Mouse (Mus musculus): ENCODE results near the gene Pakap. TPM values are rescaled to one million over a fixed set of nuclear protein-coding genes. Genes with fewer than 3 reads are reported as not detected.

Gene Pakap
- polyA plus RNA-seq, 1 experiment from 2014 or later, result 30.1 TPM

GRCm38 (mm10) chr4:57538029-57538688 is 29.8 kb upstream of the Pakap start:
- no peaks in the 10 kb centered on the region for H3K9me3 ChIP-seq (ENCODE audit: control insufficient read depth, low read depth, low read length)
- 14% methylated on average over 4 of the region's 4 CpGs for WGBS
- no peak overlapping the region for H3K4me3 ChIP-seq (ENCODE audit: low read depth, low read length)
- ATAC-seq (ENCODE audit: insufficient number of reproducible peaks, insufficient read depth, low FRiP score, low read depth), result peak; percentile 51; the same call in 1 of the 2 replicates
- H3K36me3 ChIP-seq (ENCODE audit: control insufficient read depth, insufficient read depth, low read length), result no peaks in the 10 kb centered on the region
- no peak overlapping the region for H3K9ac ChIP-seq (replicated peaks; ENCODE audit: low read depth, low read length)
- no peak overlapping the region for H3K4me2 ChIP-seq (replicated peaks; ENCODE audit: low read depth, low read length)
- no peaks in the 10 kb centered on the region for H3K27me3 ChIP-seq (ENCODE audit: control insufficient read depth, insufficient read depth, low read length)
- H3K27ac ChIP-seq (ENCODE audit: low read length), result peak overlapping the region; percentile 17; the same call in 1 of the 2 replicates
- peaks cover 9% of the 10 kb centered on the region; the same call in 1 of the 2 replicates for H3K4me1 ChIP-seq (ENCODE audit: control insufficient read depth, insufficient read depth, low read length)

- peak overlapping the region; percentile 17 for H3K4me2 ChIP-seq (replicated peaks; ENCODE audit: low read depth, low read length)
- peaks cover 10% of the 10 kb centered on the region for H3K4me1 ChIP-seq (ENCODE audit: control insufficient read depth, insufficient read depth, low read length)
- H3K27me3 ChIP-seq (ENCODE audit: control insufficient read depth, insufficient read depth, low read length), result no peaks in the 10 kb centered on the region
- peak; percentile 49; the same call in 1 of the 2 replicates for ATAC-seq (ENCODE audit: insufficient number of reproducible peaks, insufficient read depth, low FRiP score, low read depth)
- H3K36me3 ChIP-seq (ENCODE audit: control insufficient read depth, insufficient read depth, low read length), result no peaks in the 10 kb centered on the region
- 2% methylated on average over 6 of the region's 6 CpGs for WGBS
- peak overlapping the region; percentile 90 for H3K27ac ChIP-seq (ENCODE audit: low read length)
- H3K9ac ChIP-seq (replicated peaks; ENCODE audit: low read depth, low read length), result no peak overlapping the region
- H3K9me3 ChIP-seq (ENCODE audit: control insufficient read depth, low read depth, low read length), result no peaks in the 10 kb centered on the region
- no peak overlapping the region for H3K4me3 ChIP-seq (ENCODE audit: low read depth, low read length)
Observed at GRCm38 (mm10) chr4:57543692-57544256, 24.2 kb upstream of the Pakap start.

- Histone ChIP-seq H3K27ac (ENCODE audit: low read length) (peak overlapping the region; percentile 10; the same call in 1 of the 2 replicates), H3K4me3 (ENCODE audit: low read depth, low read length) (no peak overlapping the region), H3K27me3 (ENCODE audit: control insufficient read depth, insufficient read depth, low read length) (no peaks in the 10 kb centered on the region), H3K36me3 (ENCODE audit: control insufficient read depth, insufficient read depth, low read length) (no peaks in the 10 kb centered on the region), H3K9ac (replicated peaks; ENCODE audit: low read depth, low read length) (no peak overlapping the region), H3K9me3 (ENCODE audit: control insufficient read depth, low read depth, low read length) (no peaks in the 10 kb centered on the region), H3K4me2 (replicated peaks; ENCODE audit: low read depth, low read length) (no peak overlapping the region), H3K4me1 (ENCODE audit: control insufficient read depth, insufficient read depth, low read length) (peaks cover 10% of the 10 kb centered on the region)
- WGBS, result 70% methylated on average over 7 of the region's 7 CpGs
- no peak for ATAC-seq (ENCODE audit: insufficient number of reproducible peaks, insufficient read depth, low FRiP score, low read depth)
Observed at GRCm38 (mm10) chr4:57547785-57548184, 20.2 kb upstream of the Pakap start.

GRCm38 (mm10) chr4:57550216-57550615 is 17.8 kb upstream of the Pakap start:
- Histone ChIP-seq H3K36me3 (ENCODE audit: control insufficient read depth, insufficient read depth, low read length) (no peaks in the 10 kb centered on the region), H3K4me3 (ENCODE audit: low read depth, low read length) (no peak overlapping the region), H3K9me3 (ENCODE audit: control insufficient read depth, low read depth, low read length) (no peaks in the 10 kb centered on the region), H3K9ac (replicated peaks; ENCODE audit: low read depth, low read length) (no peak overlapping the region), H3K27me3 (ENCODE audit: control insufficient read depth, insufficient read depth, low read length) (no peaks in the 10 kb centered on the region), H3K27ac (ENCODE audit: low read length) (no peak overlapping the region), H3K4me2 (replicated peaks; ENCODE audit: low read depth, low read length) (no peak overlapping the region), H3K4me1 (ENCODE audit: control insufficient read depth, insufficient read depth, low read length) (peaks cover 4% of the 10 kb centered on the region; the same call in 1 of the 2 replicates)
- ATAC-seq (ENCODE audit: insufficient number of reproducible peaks, insufficient read depth, low FRiP score, low read depth), result no peak
- 17% methylated on average over 1 of the region's 1 CpGs for WGBS

GRCm38 (mm10) chr4:57557102-57557501 is 10.9 kb upstream of the Pakap start:
- no peaks in the 10 kb centered on the region for H3K36me3 ChIP-seq (ENCODE audit: control insufficient read depth, insufficient read depth, low read length)
- H3K4me1 ChIP-seq (ENCODE audit: control insufficient read depth, insufficient read depth, low read length), result peaks cover 7% of the 10 kb centered on the region; the same call in 1 of the 2 replicates
- H3K4me3 ChIP-seq (ENCODE audit: low read depth, low read length), result no peak overlapping the region
- no peak overlapping the region for H3K27ac ChIP-seq (ENCODE audit: low read length)
- no peak overlapping the region for H3K4me2 ChIP-seq (replicated peaks; ENCODE audit: low read depth, low read length)
- 84% methylated on average over 2 of the region's 2 CpGs for WGBS
- no peak overlapping the region for H3K9ac ChIP-seq (replicated peaks; ENCODE audit: low read depth, low read length)
- ATAC-seq (ENCODE audit: insufficient number of reproducible peaks, insufficient read depth, low FRiP score, low read depth), result no peak
- H3K27me3 ChIP-seq (ENCODE audit: control insufficient read depth, insufficient read depth, low read length), result no peaks in the 10 kb centered on the region
- H3K9me3 ChIP-seq (ENCODE audit: control insufficient read depth, low read depth, low read length), result no peaks in the 10 kb centered on the region

- H3K9me3 ChIP-seq (ENCODE audit: control insufficient read depth, low read depth, low read length), result no peaks in the 10 kb centered on the region
- H3K36me3 ChIP-seq (ENCODE audit: control insufficient read depth, insufficient read depth, low read length), result no peaks in the 10 kb centered on the region
- no peaks in the 10 kb centered on the region for H3K27me3 ChIP-seq (ENCODE audit: control insufficient read depth, insufficient read depth, low read length)
- peaks cover 7% of the 10 kb centered on the region; the same call in 1 of the 2 replicates for H3K4me1 ChIP-seq (ENCODE audit: control insufficient read depth, insufficient read depth, low read length)
- peak overlapping the region; percentile 55 for H3K27ac ChIP-seq (ENCODE audit: low read length)
- no peak for ATAC-seq (ENCODE audit: insufficient number of reproducible peaks, insufficient read depth, low FRiP score, low read depth)
- WGBS, result 92% methylated on average over 1 of the region's 1 CpGs
- no peak overlapping the region for H3K4me2 ChIP-seq (replicated peaks; ENCODE audit: low read depth, low read length)
- no peak overlapping the region for H3K9ac ChIP-seq (replicated peaks; ENCODE audit: low read depth, low read length)
- no peak overlapping the region for H3K4me3 ChIP-seq (ENCODE audit: low read depth, low read length)
Observed at GRCm38 (mm10) chr4:57559438-57559837, 8.5 kb upstream of the Pakap start.

- no peak overlapping the region for H3K4me2 ChIP-seq (replicated peaks; ENCODE audit: low read depth, low read length)
- peaks cover 4% of the 10 kb centered on the region; the same call in 1 of the 2 replicates for H3K4me1 ChIP-seq (ENCODE audit: control insufficient read depth, insufficient read depth, low read length)
- peak overlapping the region; percentile 79 for H3K27ac ChIP-seq (ENCODE audit: low read length)
- 32% methylated on average over 3 of the region's 3 CpGs for WGBS
- no peaks in the 10 kb centered on the region for H3K9me3 ChIP-seq (ENCODE audit: control insufficient read depth, low read depth, low read length)
- H3K36me3 ChIP-seq (ENCODE audit: control insufficient read depth, insufficient read depth, low read length), result no peaks in the 10 kb centered on the region
- ATAC-seq (ENCODE audit: insufficient number of reproducible peaks, insufficient read depth, low FRiP score, low read depth), result 0 out of 2 replicates have a peak, but pooled peaks have one; percentile 63
- H3K27me3 ChIP-seq (ENCODE audit: control insufficient read depth, insufficient read depth, low read length), result no peaks in the 10 kb centered on the region
- H3K9ac ChIP-seq (replicated peaks; ENCODE audit: low read depth, low read length), result no peak overlapping the region
- no peak overlapping the region for H3K4me3 ChIP-seq (ENCODE audit: low read depth, low read length)
Observed at GRCm38 (mm10) chr4:57560010-57560409, 8.0 kb upstream of the Pakap start.

- WGBS, result 66% methylated on average over 6 of the region's 6 CpGs
- no peak overlapping the region for H3K4me2 ChIP-seq (replicated peaks; ENCODE audit: low read depth, low read length)
Observed at GRCm38 (mm10) chr4:57561055-57561454, 6.9 kb upstream of the Pakap start.

More at GRCm38 (mm10) chr4:57561055-57561454, 6.9 kb upstream of the Pakap start:
- H3K9ac ChIP-seq (replicated peaks; ENCODE audit: low read depth, low read length), result no peak overlapping the region
- H3K4me3 ChIP-seq (ENCODE audit: low read depth, low read length), result no peak overlapping the region
- H3K27ac ChIP-seq (ENCODE audit: low read length), result peak overlapping the region; percentile 79
- H3K36me3 ChIP-seq (ENCODE audit: control insufficient read depth, insufficient read depth, low read length), result no peaks in the 10 kb centered on the region
- H3K4me1 ChIP-seq (ENCODE audit: control insufficient read depth, insufficient read depth, low read length), result no peaks in the 10 kb centered on the region
- no peaks in the 10 kb centered on the region for H3K9me3 ChIP-seq (ENCODE audit: control insufficient read depth, low read depth, low read length)
- H3K27me3 ChIP-seq (ENCODE audit: control insufficient read depth, insufficient read depth, low read length), result no peaks in the 10 kb centered on the region
- no peak for ATAC-seq (ENCODE audit: insufficient number of reproducible peaks, insufficient read depth, low FRiP score, low read depth)
